Mouse (Mus musculus) cerebellum, adult 2 months (tissue): ENCODE results near the gene Gm7138. TPM values are rescaled to one million over a fixed set of nuclear protein-coding genes. Genes with fewer than 3 reads are reported as not detected.
"Not testable (repeated sequence)": the region's sequence is repeated elsewhere in the genome, so short reads cannot be mapped to it uniquely, and the experiment has no call there.

Source experiments
- DNase-seq, 2 experiments: peaks; one replicate each; pipeline ENCODE4 v3.0.0; 2021
- H3K27ac ChIP-seq: fragments of 200-500 bp; 2 replicates; pipeline ENCODE4 v1.5.1; 2012; ENCODE audit warnings: low read length, control low read depth, inconsistent platforms; ENCODE audit not compliant: insufficient read depth
- H3K27me3 ChIP-seq: fragments of 200-500 bp; 2 replicates; pipeline ENCODE4 v1.6.1; 2012; ENCODE audit warnings: inconsistent platforms, mild to moderate bottlenecking, low read length, moderate library complexity; ENCODE audit not compliant: control insufficient read depth, insufficient read depth
- H3K4me1 ChIP-seq: fragments of 200-500 bp; 2 replicates; pipeline ENCODE4 v1.6.1; 2011; ENCODE audit warnings: low read length; ENCODE audit not compliant: control insufficient read depth, insufficient read depth
- H3K4me3 ChIP-seq: fragments of 200-500 bp; replicated peaks from 2 replicates; pipeline ENCODE3; 2011; ENCODE audit warnings: mild to moderate bottlenecking, low read depth, low read length, control low read depth; ENCODE audit not compliant: insufficient read depth
- CTCF ChIP-seq: fragments of 200-500 bp; IDR thresholded peaks from 2 replicates; pipeline ENCODE4 v1.5.1; 2011; ENCODE audit warnings: low read depth, mild to moderate bottlenecking, control low read depth, low read length, moderate library complexity, borderline replicate concordance; ENCODE audit not compliant: insufficient read depth
- POLR2A ChIP-seq: fragments of 200-500 bp; IDR thresholded peaks from 2 replicates; pipeline ENCODE4 v1.6.1; 2011; ENCODE audit warnings: low read length, control low read depth, borderline replicate concordance; ENCODE audit not compliant: insufficient read depth
- WGBS: fragments of 180-500 bp; shearing (Covaris S2); methylation state at CpG from one replicate; pipeline ENCODE4 v1.1.7; 2018; 5-methylcytosine and 5-hydroxymethylcytosine counted together
- polyA plus RNA-seq: library from polyadenylated mRNA; depleted of rRNA; stranded (reverse); fragments of >200 nt; gene quantifications from 2 replicates; pipeline ENCODE4 v1.2.3, GENCODE M21; 2012; rRNA removed

Gm7138 gene
- polyA plus RNA-seq, result not detected in 2 replicates

DNA sequence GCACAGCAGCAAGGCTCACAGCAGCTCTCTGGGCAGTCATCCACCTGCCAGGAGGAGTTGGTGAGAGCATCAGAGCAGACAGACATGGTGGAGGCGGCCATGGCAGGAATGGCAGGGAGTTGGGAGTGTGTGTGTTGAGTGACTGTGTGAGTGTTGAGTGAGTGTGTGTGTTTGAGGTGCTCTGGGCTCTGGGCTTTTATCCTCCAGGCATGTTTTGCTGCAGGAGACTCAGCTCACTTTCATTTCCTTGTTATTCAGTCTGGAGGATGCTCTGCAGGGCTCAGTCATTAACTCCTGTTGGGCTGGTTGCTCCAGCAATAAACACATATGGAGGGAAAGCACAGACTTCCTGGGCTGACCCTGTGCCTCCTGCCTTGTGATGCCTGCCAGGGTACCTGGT, at the start of gene Gm7138:
Gm7138 (minus strand) TSS at position 101 of the 400 bp plus-strand sequence.
- H3K27me3 ChIP-seq, H3K27ac ChIP-seq, H3K4me1 ChIP-seq, DNase-seq, H3K4me3 ChIP-seq: not testable (repeated sequence)
- WGBS, result 45% methylated on average over 1 of the region's 1 CpGs

DNA sequence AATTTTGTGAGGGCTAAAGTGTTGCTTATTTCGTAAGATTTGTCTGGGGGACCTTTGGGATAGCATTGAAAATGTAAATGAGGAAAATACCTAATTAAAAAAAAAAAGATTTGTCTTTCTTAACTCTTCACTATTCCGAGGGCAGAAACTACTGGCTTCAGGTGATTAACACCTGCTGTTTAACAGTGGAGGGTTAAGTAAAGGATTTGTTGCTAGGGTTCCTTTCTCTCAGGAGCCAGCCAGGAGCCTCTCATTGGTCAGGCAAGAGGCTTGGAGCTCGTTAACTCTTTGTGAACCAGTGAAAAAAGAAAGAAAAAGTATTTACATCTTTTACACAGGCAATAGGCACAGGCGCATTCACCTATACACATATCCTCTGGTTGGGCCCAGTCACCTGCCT, 42.5 kb upstream of the Gm7138 start:
- Histone ChIP-seq H3K4me3 (no peak overlapping the region), H3K27ac (no peak overlapping the region), H3K4me1 (no peaks in the 10 kb centered on the region), H3K27me3 (no peaks in the 10 kb centered on the region)
- 53% methylated on average over 4 of the region's 4 CpGs for WGBS
- TF ChIP-seq POLR2A, result no peak
- no peak for TF ChIP-seq CTCF
- no peak for DNase-seq

DNA sequence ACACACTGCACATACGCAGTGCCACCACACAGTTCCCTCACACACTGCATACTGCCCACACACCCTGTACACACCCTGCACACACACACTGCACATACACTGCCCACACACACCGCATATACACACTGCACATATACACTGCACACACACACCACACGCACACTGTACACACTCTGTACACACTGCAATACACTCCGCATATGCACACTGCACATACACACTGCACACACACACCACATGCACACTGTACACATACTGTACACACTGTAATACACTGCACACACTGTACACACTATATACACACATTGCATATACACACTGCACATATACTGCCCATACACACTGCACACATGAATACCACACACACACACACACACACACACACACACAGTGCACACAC, 41.8 kb upstream of the Gm7138 start:
- TF ChIP-seq CTCF, result no peak
- TF ChIP-seq POLR2A, result no peak
- H3K4me3 ChIP-seq, result no peak overlapping the region

DNA sequence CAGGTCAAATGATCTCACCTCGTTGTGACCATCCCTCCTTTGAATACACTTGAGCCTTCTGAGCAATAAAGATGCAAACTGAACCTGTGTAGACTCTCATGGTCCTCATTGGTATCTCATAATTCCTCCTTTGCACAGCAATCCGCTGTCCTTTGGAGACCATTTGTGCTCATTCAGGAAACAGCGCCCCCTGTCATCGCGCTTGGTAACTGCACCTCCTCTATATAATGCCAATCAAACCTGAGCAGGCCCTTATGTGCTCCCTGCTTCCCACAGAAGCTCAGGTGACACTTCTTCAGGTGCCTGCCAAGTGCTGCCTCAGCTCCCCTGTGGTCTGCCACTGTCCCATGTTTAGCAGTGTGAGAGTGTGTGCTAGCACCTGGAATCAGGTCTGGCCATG, 38.8 kb upstream of the Gm7138 start:
- DNase-seq, result no peak
- 40% methylated on average over 5 of the region's 5 CpGs for WGBS
- H3K4me3 ChIP-seq, result no peak overlapping the region

More for the DNA sequence above, 41.8 kb upstream of the Gm7138 start:
- Histone ChIP-seq H3K27ac (no peak overlapping the region), H3K27me3 (no peaks in the 10 kb centered on the region), H3K4me1 (no peaks in the 10 kb centered on the region)
- WGBS, result 98% methylated on average over 4 of the region's 4 CpGs
- DNase-seq, result no peak

DNA sequence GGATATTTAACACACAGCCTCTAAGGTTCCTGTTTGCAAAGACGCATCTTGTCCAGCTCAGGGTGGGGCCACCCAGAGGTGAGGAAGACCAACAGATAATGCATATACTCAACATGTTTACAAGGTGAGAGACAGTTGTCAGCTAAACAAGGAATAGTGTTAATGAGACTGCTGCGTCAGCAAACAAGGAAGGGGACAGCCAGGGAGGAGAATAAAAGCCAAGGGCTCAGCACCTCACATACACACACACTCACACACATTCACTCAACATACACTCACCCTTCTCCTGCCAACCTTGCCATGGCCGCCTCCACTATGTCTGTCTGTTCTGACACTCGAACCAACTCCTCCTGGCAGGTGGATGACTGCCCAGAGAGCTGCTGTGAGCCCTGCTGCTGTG, 37.6 kb upstream of the Gm7138 start, which contains the start of gene Gm2696:
Gm2696 (plus strand) TSS at position 301 of the 400 bp plus-strand sequence.
- WGBS, result 42% methylated on average over 4 of the region's 4 CpGs
- no peak for DNase-seq
- Histone ChIP-seq H3K4me3 (no peak within 1 kb of the TSS), H3K4me1 (no peaks in the 10 kb centered on the region), H3K27ac (no peak within 1 kb of the TSS), H3K27me3 (no peaks in the 10 kb centered on the region)
- no peak for TF ChIP-seq CTCF
- TF ChIP-seq POLR2A, result no peak

More for the DNA sequence above, 38.8 kb upstream of the Gm7138 start:
- H3K27ac ChIP-seq, result no peak overlapping the region
- TF ChIP-seq POLR2A (no peak), CTCF (0 out of 2 replicates have a peak, but pooled peaks have one; percentile 5)
- H3K27me3 ChIP-seq, result no peaks in the 10 kb centered on the region
- H3K4me1 ChIP-seq, result no peaks in the 10 kb centered on the region

DNA sequence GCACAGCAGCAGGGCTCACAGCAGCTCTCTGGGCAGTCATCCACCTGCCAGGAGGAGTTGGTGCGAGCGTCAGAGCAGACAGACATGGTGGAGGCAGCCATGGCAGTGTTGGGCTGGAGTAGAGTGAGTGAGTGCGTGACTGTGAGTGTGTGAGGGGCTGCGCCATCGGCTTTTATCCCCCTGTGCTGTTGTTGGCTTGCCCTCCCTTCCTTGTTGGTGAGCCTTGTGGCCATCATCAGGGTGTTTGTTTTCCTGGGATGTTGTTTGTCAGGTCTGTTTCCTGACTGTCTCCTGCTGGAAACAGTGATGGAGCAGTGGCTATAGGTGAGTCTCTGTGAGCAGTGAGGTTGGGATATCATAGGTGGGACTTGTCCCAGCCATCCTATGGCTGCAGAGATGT, 35.0 kb upstream of the Gm7138 start, which contains the start of gene Gm9507:
Gm9507 (minus strand) TSS at position 101 of the 400 bp plus-strand sequence.
- no peak within 1 kb of the TSS for H3K27ac ChIP-seq
- no peaks in the 10 kb centered on the region for H3K27me3 ChIP-seq
- no peak for TF ChIP-seq CTCF
- TF ChIP-seq POLR2A, result no peak
- 59% methylated on average over 5 of the region's 5 CpGs for WGBS
- no peak for DNase-seq
- no peak within 1 kb of the TSS for H3K4me3 ChIP-seq
- H3K4me1 ChIP-seq, result no peaks in the 10 kb centered on the region

DNA sequence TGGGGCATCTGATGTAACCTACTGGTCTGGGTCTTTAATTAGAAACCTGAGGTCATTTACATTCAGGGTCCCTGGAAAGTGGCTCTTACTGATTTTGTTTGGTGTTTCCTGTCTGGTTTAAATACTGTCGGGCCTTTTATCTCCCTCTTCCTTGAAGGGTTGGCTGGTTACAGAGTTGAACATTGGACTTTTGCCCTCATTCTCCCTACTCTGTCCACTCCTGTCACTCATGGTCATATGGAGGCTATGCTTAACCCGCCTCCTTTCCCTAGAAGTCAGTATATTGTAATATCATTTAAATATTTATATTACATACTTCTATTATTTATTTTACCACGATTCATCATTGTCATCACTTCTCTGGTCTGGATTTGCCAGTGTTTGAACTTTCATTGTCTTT, 27.4 kb upstream of the Gm7138 start:
- no peak overlapping the region for H3K4me3 ChIP-seq
- DNase-seq, result no peak
- H3K27me3 ChIP-seq, result no peaks in the 10 kb centered on the region
- H3K27ac ChIP-seq, result no peak overlapping the region
- 75% methylated on average over 3 of the region's 3 CpGs for WGBS
- no peaks in the 10 kb centered on the region for H3K4me1 ChIP-seq
- TF ChIP-seq POLR2A (no peak), CTCF (no peak)

DNA sequence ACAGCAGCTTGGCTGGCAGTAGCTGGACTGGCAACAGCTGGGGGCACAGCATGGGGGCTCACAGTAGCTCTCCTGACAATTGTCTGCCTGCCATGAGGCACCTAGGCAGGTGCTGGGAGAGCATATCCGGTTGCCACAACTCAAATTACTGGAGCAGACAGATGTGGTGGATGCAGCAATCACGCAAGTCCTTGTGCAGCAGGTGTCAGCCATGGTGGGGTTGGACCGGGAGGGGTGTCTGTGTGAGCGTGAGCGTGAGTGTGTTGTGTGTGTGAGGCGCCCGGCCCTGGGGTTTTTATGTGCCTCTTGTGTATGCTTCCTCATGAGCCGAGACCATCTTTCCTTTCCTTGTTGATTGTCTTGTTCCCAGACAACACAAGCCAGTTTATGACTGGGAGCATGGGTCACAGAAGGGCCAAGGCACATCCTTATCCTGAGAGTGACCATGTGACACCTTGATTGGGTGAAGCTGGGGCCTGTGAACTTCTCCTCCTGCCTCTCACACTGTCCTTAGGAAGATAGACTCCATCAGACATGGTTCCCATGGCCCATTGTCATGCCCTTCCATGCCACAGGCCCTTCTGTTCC, 22.3 kb upstream of the Gm7138 start, which contains the start of gene Gm19668:
Gm19668 (minus strand) TSS at position 213 of the 588 bp plus-strand sequence.
- Histone ChIP-seq H3K4me1 (no peaks in the 10 kb centered on the region), H3K27me3 (no peaks in the 10 kb centered on the region), H3K27ac (no peak within 1 kb of the TSS), H3K4me3 (no peak within 1 kb of the TSS)
- TF ChIP-seq POLR2A (no peak), CTCF (no peak)
- WGBS, result 64% methylated on average over 8 of the region's 8 CpGs
- DNase-seq, result no peak

DNA sequence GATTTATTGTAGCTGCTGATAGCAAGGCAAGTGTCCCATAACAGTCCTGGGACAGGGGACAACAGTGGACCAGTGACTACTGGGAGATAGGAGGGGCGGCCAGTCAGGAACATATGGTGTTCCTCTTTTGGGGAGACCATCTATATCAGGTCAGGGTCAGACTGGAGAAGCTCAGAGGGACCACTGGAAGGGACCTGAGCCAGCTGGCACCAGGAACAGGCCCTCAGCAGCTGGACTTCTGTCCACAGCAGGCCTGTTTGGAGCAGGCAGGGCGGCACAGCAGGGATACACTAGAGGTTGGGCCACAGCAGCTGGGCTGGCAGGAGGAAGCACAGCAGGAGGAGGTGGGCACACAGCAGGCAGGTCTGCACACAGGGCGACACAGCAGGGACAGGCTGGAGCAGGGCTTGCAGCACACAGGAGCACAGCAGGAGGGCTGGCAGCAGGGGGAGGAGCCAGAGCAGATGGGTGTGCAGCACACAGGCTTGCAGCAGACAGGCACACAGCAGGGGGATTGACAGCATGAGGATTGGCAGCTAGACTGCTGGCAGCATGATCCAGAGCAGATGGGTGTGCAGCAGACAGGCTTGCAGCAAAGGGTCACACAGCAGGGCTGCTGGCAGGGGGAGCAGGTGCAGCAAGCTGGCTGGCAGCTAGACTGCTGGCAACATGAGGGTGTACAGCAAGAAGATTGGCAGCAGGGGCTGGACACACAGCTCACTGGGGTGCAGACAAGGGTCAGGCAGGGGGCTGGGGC, 21.6 kb upstream of the Gm7138 start:
- H3K27me3 ChIP-seq, H3K4me1 ChIP-seq, H3K27ac ChIP-seq, H3K4me3 ChIP-seq: not testable (repeated sequence)
- peak in 1 of 2 experiments; percentile 23 for DNase-seq
- 36% methylated on average over 3 of the region's 3 CpGs for WGBS
